Mouse (Mus musculus): ENCODE data around the gene Gm17469. TPM values are rescaled to one million over a fixed set of nuclear protein-coding genes. Genes with fewer than 3 reads are reported as not detected.
"Not testable (repeated sequence)": the region's sequence is repeated elsewhere in the genome, so short reads cannot be mapped to it uniquely, and the experiment has no call there.

Gm17469 gene
- not detected in 2 replicates for polyA plus RNA-seq (2014; fragmentation: Nextera tagmentation; extraction: Ambion mirVana)

GRCm38 (mm10) chrX:124629593-124629992 lies at the start of gene Gm17469:
Gene Gm17469 (plus strand): TSS chrX:124629893.
- not testable (repeated sequence) for DNase-seq (ENCODE audit: low spot score, missing footprints); H3K4me3 ChIP-seq (ENCODE audit: low read depth, low read length); H3K36me3 ChIP-seq (ENCODE audit: control insufficient read depth, insufficient read depth, low read length); H3K4me2 ChIP-seq; H3K27ac ChIP-seq (ENCODE audit: low read depth, low read length); H3K4me1 ChIP-seq (ENCODE audit: control insufficient read depth, insufficient read depth, low read length); H3K9me3 ChIP-seq (ENCODE audit: control insufficient read depth, low read length); H3K9ac ChIP-seq (ENCODE audit: low read length); H3K27me3 ChIP-seq (ENCODE audit: control insufficient read depth, insufficient read depth, low read length); ATAC-seq (ENCODE audit: low FRiP score)
- WGBS: no CpG with 5 or more reads among the region's 4 CpGs

Other genes with a start within 250 kb of the Gm17469 start
- gene Gm17584, start 129.3 kb upstream of the Gm17469 start, polyA plus RNA-seq (2014; fragmentation: Nextera tagmentation; extraction: Ambion mirVana): not detected in 2 replicates